Mouse (Mus musculus) lung, embryonic 15.5 days (tissue): ENCODE measurements at regions not wholly inside any gene's neighbourhood (a gene's known extent, or its start where the extent isn't known, plus 50 kb on each side); places are given as distances from the start of the nearest gene placed in this dataset.

Experiments used
- ATAC-seq: fragments of 200-750 bp; cut with Nextera tagmentation; 2 replicates; pipeline ENCODE4 v1.8.0; 2017; ENCODE audit warnings: moderate number of reproducible peaks, borderline replicate concordance; ENCODE audit not compliant: low FRiP score, low TSS enrichment; ENCODE audit errors: extremely low read depth
- H3K27ac ChIP-seq: fragments of 300-500 bp; sonication (generic); 2 replicates; pipeline ENCODE4 v1.5.1; 2015; ENCODE audit warnings: moderate library complexity, mild to moderate bottlenecking, inconsistent platforms
- H3K27me3 ChIP-seq: fragments of 300-500 bp; sonication (generic); 2 replicates; pipeline ENCODE4 v1.6.1; 2015; ENCODE audit warnings: inconsistent platforms
- H3K36me3 ChIP-seq: fragments of 300-500 bp; sonication (generic); 2 replicates; pipeline ENCODE4 v1.6.1; 2015; ENCODE audit warnings: inconsistent platforms
- H3K4me1 ChIP-seq: fragments of 300-500 bp; sonication (generic); 2 replicates; pipeline ENCODE4 v1.6.1; 2015; ENCODE audit warnings: inconsistent platforms
- H3K4me2 ChIP-seq: fragments of 300-500 bp; sonication (generic); 2 replicates; pipeline ENCODE4 v1.6.1; 2015; ENCODE audit warnings: inconsistent platforms, mild to moderate bottlenecking, moderate library complexity
- H3K4me3 ChIP-seq: fragments of 300-500 bp; sonication (generic); 2 replicates; pipeline ENCODE4 v1.5.1; 2015; ENCODE audit warnings: mild to moderate bottlenecking, inconsistent platforms
- H3K9ac ChIP-seq: fragments of 300-500 bp; sonication (generic); 2 replicates; pipeline ENCODE4 v1.6.1; 2015; ENCODE audit warnings: inconsistent platforms
- H3K9me3 ChIP-seq: fragments of 300-500 bp; sonication (generic); 2 replicates; pipeline ENCODE4 v1.6.1; 2016; ENCODE audit warnings: inconsistent platforms
- WGBS: fragments of 180-500 bp; shearing (Covaris S2); methylation state at CpG from one replicate; pipeline ENCODE4 v1.1.7; 2015; 5-methylcytosine and 5-hydroxymethylcytosine counted together

- H3K4me2 ChIP-seq = no peak overlapping the region
- H3K4me1 ChIP-seq = no peaks in the 10 kb centered on the region
- ATAC-seq = no peak
- H3K9me3 ChIP-seq = no peaks in the 10 kb centered on the region
- H3K27me3 ChIP-seq = no peaks in the 10 kb centered on the region
- no peaks in the 10 kb centered on the region for H3K36me3 ChIP-seq
- H3K9ac ChIP-seq = no peak overlapping the region
- H3K27ac ChIP-seq = no peak overlapping the region
- 84% methylated on average over 8 of the region's 8 CpGs for WGBS
- H3K4me3 ChIP-seq = no peak overlapping the region
Observed at GRCm38 (mm10) chr2:50853538-50854244, 295.2 kb downstream of the Rnd3 start.

GRCm38 (mm10) chr2:50852413-50852919 lies 296.4 kb downstream of the Rnd3 start:
- Histone ChIP-seq H3K4me2 (no peak overlapping the region), H3K4me3 (no peak overlapping the region), H3K9ac (no peak overlapping the region), H3K9me3 (no peaks in the 10 kb centered on the region), H3K27ac (no peak overlapping the region), H3K4me1 (no peaks in the 10 kb centered on the region), H3K36me3 (no peaks in the 10 kb centered on the region), H3K27me3 (no peaks in the 10 kb centered on the region)
- ATAC-seq = no peak
- WGBS = 87% methylated on average over 2 of the region's 2 CpGs

DNA sequence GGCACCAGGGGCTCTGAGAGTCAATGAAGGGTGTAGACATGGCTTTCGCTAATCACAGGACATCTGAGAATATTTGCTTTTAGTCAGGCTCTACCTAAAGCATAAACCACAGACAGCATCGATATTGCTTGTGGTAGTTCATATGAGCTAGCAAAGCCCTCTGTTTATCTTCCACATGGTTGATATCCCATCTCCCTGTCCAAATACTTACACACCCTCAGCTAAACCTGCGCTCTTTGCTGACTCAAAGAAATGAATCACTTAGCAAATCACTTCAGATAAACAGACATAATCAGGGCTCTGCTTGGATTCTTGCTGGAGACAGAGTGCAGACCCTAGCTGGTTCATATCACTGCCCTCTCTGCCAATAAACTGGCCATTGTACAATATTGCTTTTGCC lies 298.8 kb downstream of the Rnd3 start:
- Histone ChIP-seq H3K27ac (no peak overlapping the region), H3K36me3 (no peaks in the 10 kb centered on the region), H3K27me3 (no peaks in the 10 kb centered on the region), H3K4me1 (no peaks in the 10 kb centered on the region), H3K9ac (no peak overlapping the region), H3K4me2 (no peak overlapping the region), H3K4me3 (no peak overlapping the region), H3K9me3 (no peaks in the 10 kb centered on the region)
- no peak for ATAC-seq
- 48% methylated on average over 3 of the region's 3 CpGs for WGBS

GRCm38 (mm10) chr2:50841881-50842280 lies 307.0 kb downstream of the Rnd3 start:
- H3K27me3 ChIP-seq = no peaks in the 10 kb centered on the region
- no peaks in the 10 kb centered on the region for H3K4me1 ChIP-seq
- H3K4me2 ChIP-seq = no peak overlapping the region
- no peaks in the 10 kb centered on the region for H3K36me3 ChIP-seq
- no peaks in the 10 kb centered on the region for H3K9me3 ChIP-seq
- no peak overlapping the region for H3K9ac ChIP-seq
- no peak for ATAC-seq
- no peak overlapping the region for H3K4me3 ChIP-seq
- 72% methylated on average over 2 of the region's 2 CpGs for WGBS
- H3K27ac ChIP-seq = no peak overlapping the region

DNA sequence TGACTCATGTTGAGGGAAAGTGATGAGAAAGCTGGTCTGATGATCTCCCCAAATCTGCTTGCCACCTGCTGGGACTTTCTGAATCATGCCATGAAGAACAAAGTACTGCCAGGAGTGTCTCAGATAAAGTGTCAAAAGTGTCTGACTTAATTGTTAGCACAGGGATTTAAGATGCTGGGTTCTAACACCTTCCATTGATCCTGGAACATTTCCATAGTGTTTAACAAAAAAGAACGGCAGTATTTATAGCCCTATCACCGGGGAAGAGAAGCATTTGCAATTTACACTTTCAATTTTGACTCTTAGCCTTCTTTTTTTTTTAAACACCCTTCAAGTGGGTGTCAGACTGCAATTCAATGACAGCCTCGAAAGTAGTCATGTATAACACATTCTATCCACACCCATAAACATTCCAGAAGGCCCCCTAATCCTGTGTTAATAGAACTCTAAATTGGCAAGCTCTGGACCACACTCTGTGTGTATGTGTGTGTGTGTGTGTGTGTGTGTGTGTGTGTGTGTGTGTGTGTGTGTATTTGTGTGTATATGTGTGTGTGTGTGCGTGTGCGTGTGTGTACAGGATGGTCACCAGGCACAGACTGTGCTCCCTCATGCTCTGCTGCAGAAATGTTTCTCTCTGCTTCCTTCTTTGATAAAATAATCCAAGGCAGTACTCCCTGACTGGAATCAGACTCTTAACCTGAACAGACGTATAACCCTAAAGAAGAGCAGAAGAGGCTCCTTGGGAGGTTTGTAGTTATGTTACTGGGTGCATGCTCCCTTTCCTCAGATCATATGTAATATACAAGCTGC lies 313.2 kb downstream of the Rnd3 start:
- H3K27me3 ChIP-seq = no peaks in the 10 kb centered on the region
- H3K9ac ChIP-seq = no peak overlapping the region
- peaks cover 4% of the 10 kb centered on the region; the same call in 1 of the 2 replicates for H3K4me1 ChIP-seq
- H3K36me3 ChIP-seq = no peaks in the 10 kb centered on the region
- WGBS = 47% methylated on average over 6 of the region's 6 CpGs
- H3K27ac ChIP-seq = no peak overlapping the region
- no peak overlapping the region for H3K4me3 ChIP-seq
- no peak overlapping the region for H3K4me2 ChIP-seq
- no peak for ATAC-seq
- no peaks in the 10 kb centered on the region for H3K9me3 ChIP-seq

- H3K9me3 ChIP-seq = no peaks in the 10 kb centered on the region
- WGBS = 88% methylated on average over 5 of the region's 5 CpGs
- H3K4me2 ChIP-seq = no peak overlapping the region
- no peak overlapping the region for H3K4me3 ChIP-seq
- no peak for ATAC-seq
- H3K27ac ChIP-seq = no peak overlapping the region
- H3K9ac ChIP-seq = no peak overlapping the region
- no peaks in the 10 kb centered on the region for H3K27me3 ChIP-seq
- H3K36me3 ChIP-seq = no peaks in the 10 kb centered on the region
- H3K4me1 ChIP-seq = peaks cover 4% of the 10 kb centered on the region; the same call in 1 of the 2 replicates
Observed at GRCm38 (mm10) chr2:50833791-50834190, 315.1 kb downstream of the Rnd3 start.

- Histone ChIP-seq H3K27ac (no peak overlapping the region), H3K27me3 (no peaks in the 10 kb centered on the region), H3K4me3 (no peak overlapping the region), H3K4me2 (no peak overlapping the region), H3K4me1 (peaks cover 4% of the 10 kb centered on the region; the same call in 1 of the 2 replicates), H3K9me3 (no peaks in the 10 kb centered on the region), H3K36me3 (no peaks in the 10 kb centered on the region), H3K9ac (no peak overlapping the region)
- 79% methylated on average over 4 of the region's 4 CpGs for WGBS
- ATAC-seq = no peak
Observed at GRCm38 (mm10) chr2:50832471-50832870, 316.4 kb downstream of the Rnd3 start.

- H3K4me1 ChIP-seq = peaks cover 14% of the 10 kb centered on the region; the same call in 1 of the 2 replicates
- 57% methylated on average over 5 of the region's 5 CpGs for WGBS
- H3K27ac ChIP-seq = no peak overlapping the region
- no peaks in the 10 kb centered on the region for H3K27me3 ChIP-seq
- no peak overlapping the region for H3K4me2 ChIP-seq
- no peak overlapping the region for H3K4me3 ChIP-seq
- H3K9ac ChIP-seq = no peak overlapping the region
- no peaks in the 10 kb centered on the region for H3K36me3 ChIP-seq
- no peaks in the 10 kb centered on the region for H3K9me3 ChIP-seq
- ATAC-seq = no peak
Observed at GRCm38 (mm10) chr2:50830056-50830720, 318.7 kb downstream of the Rnd3 start.

DNA sequence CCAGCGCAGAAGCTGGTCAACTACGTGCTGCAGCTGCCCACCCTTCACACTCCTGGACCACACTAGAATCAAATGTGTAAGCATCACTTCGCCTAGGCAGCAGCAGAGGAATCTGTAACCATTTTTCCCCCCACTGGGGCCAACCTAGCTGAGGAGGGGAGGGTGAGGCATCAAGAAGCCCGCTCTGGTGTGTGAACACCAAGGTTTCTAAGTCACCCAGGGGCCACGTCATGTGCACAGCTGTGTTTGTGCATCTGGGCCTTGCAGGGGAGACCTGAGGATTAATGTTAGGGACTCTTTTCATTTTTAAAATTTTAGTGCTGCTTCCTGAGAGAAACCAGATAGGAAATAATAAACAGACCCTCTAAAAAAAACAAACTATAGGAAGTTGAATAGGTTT lies 321.8 kb downstream of the Rnd3 start:
- no peak overlapping the region for H3K4me3 ChIP-seq
- H3K27me3 ChIP-seq = no peaks in the 10 kb centered on the region
- no peaks in the 10 kb centered on the region for H3K9me3 ChIP-seq
- H3K4me1 ChIP-seq = 0 out of 2 replicates have a peak, but pooled peaks cover 16% of the 10 kb centered on the region
- no peak overlapping the region for H3K9ac ChIP-seq
- no peak for ATAC-seq
- no peaks in the 10 kb centered on the region for H3K36me3 ChIP-seq
- no peak overlapping the region; the same call in 1 of the 2 replicates for H3K27ac ChIP-seq
- 44% methylated on average over 5 of the region's 5 CpGs for WGBS
- no peak overlapping the region for H3K4me2 ChIP-seq

DNA sequence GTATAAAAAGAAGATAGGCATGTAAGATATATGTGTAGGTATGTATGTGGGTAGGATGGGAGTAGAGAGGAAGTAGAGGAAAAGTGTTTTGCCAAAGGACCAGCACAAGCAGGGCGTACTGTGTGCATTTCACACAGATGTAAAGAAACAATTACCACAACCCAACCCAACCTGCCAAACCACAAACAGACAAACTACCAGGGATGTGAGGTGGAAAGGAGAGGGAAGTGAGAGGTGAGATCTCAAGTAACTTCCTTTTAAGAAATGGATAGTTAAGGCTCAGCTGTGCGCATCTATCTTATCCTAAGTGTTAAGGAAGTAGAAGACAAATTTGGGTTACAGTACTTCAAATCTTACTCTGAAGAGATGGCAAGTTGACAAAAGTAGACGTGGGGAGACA lies 322.4 kb downstream of the Rnd3 start:
- no peak overlapping the region for H3K9ac ChIP-seq
- no peaks in the 10 kb centered on the region for H3K36me3 ChIP-seq
- no peaks in the 10 kb centered on the region for H3K9me3 ChIP-seq
- H3K27ac ChIP-seq = no peak overlapping the region
- H3K4me2 ChIP-seq = no peak overlapping the region
- 66% methylated on average over 3 of the region's 3 CpGs for WGBS
- 0 out of 2 replicates have a peak, but pooled peaks cover 16% of the 10 kb centered on the region for H3K4me1 ChIP-seq
- ATAC-seq = no peak
- no peak overlapping the region for H3K4me3 ChIP-seq
- H3K27me3 ChIP-seq = no peaks in the 10 kb centered on the region

GRCm38 (mm10) chr2:50825626-50826025 lies 323.3 kb downstream of the Rnd3 start:
- no peak for ATAC-seq
- Histone ChIP-seq H3K4me2 (no peak overlapping the region), H3K9me3 (no peaks in the 10 kb centered on the region), H3K4me1 (0 out of 2 replicates have a peak, but pooled peaks cover 16% of the 10 kb centered on the region), H3K27ac (peak overlapping the region; percentile 55; the same call in 1 of the 2 replicates), H3K4me3 (no peak overlapping the region), H3K27me3 (no peaks in the 10 kb centered on the region), H3K9ac (no peak overlapping the region), H3K36me3 (no peaks in the 10 kb centered on the region)
- WGBS = 82% methylated on average over 5 of the region's 5 CpGs
